Mouse (Mus musculus) stomach, adult 2 months (tissue): ENCODE data around the gene Taar2. TPM values are rescaled to one million over a fixed set of nuclear protein-coding genes. Genes with fewer than 3 reads are reported as not detected.

Experiments
- polyA plus RNA-seq: library from polyadenylated mRNA; depleted of rRNA; stranded (reverse); fragments of >200 nt; gene quantifications from 2 replicates; pipeline ENCODE4 v1.2.3, GENCODE M21; 2012; rRNA removed

Gene Taar2
- not detected in 2 replicates for polyA plus RNA-seq

GRCm38 (mm10) chr10:23938312-23938711, at the start of gene Taar2:
Gene Taar2 (plus strand): TSS chr10:23938572.

GRCm38 (mm10) chr10:23894601-23895349, 43.6 kb upstream of the Taar2 start, which contains the start of gene Vnn1:
Gene Vnn1 (plus strand): TSS chr10:23894688.

GRCm38 (mm10) chr10:23920056-23920455, 18.3 kb upstream of the Taar2 start, which contains the start of gene Taar1:
Gene Taar1 (plus strand): TSS chr10:23920356.

GRCm38 (mm10) chr10:23949508-23950005, 11.2 kb downstream of the Taar2 start, which contains the start of gene Taar3:
Gene Taar3 (plus strand): TSS chr10:23949558.

GRCm38 (mm10) chr10:23960444-23960915, 22.1 kb downstream of the Taar2 start, which contains the start of gene Taar4:
Gene Taar4 (plus strand): TSS chr10:23960494.

GRCm38 (mm10) chr10:23970656-23971165, 32.3 kb downstream of the Taar2 start, which contains the start of gene Taar5:
Gene Taar5 (plus strand): TSS chr10:23970706.

GRCm38 (mm10) chr10:23985546-23985945, 47.2 kb downstream of the Taar2 start, which contains the start of gene Taar6:
Gene Taar6 (minus strand): TSS chr10:23985646.

Other genes starting within 250 kb of the Taar2 start
- gene Rps12, start 151.3 kb upstream of the Taar2 start, polyA plus RNA-seq: 723 and 914 TPM in 2 replicates
- gene Slc18b1, start 141.6 kb upstream of the Taar2 start, polyA plus RNA-seq: 4.8 and 7.0 TPM in 2 replicates
- 0.03 TPM in 1 of 2 replicates, not detected in the other for gene Vnn3, start 87.1 kb upstream of the Taar2 start, polyA plus RNA-seq
- gene Vnn1, start 43.9 kb upstream of the Taar2 start, polyA plus RNA-seq: 0.37 and 0.80 TPM in 2 replicates
- gene Taar1, start 18.2 kb upstream of the Taar2 start, polyA plus RNA-seq: 0.09 TPM in 1 of 2 replicates, not detected in the other
- not detected in 2 replicates for gene Taar3, start 11.0 kb downstream of the Taar2 start, polyA plus RNA-seq
- gene Taar4, start 21.9 kb downstream of the Taar2 start, polyA plus RNA-seq: not detected in 2 replicates
- gene Taar5, start 32.1 kb downstream of the Taar2 start, polyA plus RNA-seq: not detected in 2 replicates
- gene Taar6, start 47.1 kb downstream of the Taar2 start, polyA plus RNA-seq: not detected in 2 replicates
- gene Taar7a, start 54.9 kb downstream of the Taar2 start, polyA plus RNA-seq: not detected in 2 replicates
- not detected in 2 replicates for gene Taar7b, start 61.4 kb downstream of the Taar2 start, polyA plus RNA-seq
- not detected in 2 replicates for gene Taar7d, start 88.7 kb downstream of the Taar2 start, polyA plus RNA-seq
- gene Taar7e, start 99.0 kb downstream of the Taar2 start, polyA plus RNA-seq: not detected in 2 replicates
- not detected in 2 replicates for gene Taar7f, start 110.9 kb downstream of the Taar2 start, polyA plus RNA-seq
- not detected in 2 replicates for gene Taar8a, start 137.9 kb downstream of the Taar2 start, polyA plus RNA-seq
- gene Taar8b, start 153.7 kb downstream of the Taar2 start, polyA plus RNA-seq: not detected in 2 replicates
- not detected in 2 replicates for gene Taar8c, start 163.3 kb downstream of the Taar2 start, polyA plus RNA-seq
- gene Taar9, start 171.0 kb downstream of the Taar2 start, polyA plus RNA-seq: not detected in 2 replicates
- 21.5 and 26.1 TPM in 2 replicates for gene Stx7, start 210.7 kb downstream of the Taar2 start, polyA plus RNA-seq